Mouse (Mus musculus) frontal cortex, postnatal 36 days (tissue): ENCODE measurements around the gene Crybg1.

Source experiments
- DNase-seq, 2 experiments: peaks; one replicate each; pipeline ENCODE4 v3.0.0; 2022; ENCODE audit warnings: low spot score in 2 of 2

The Crybg1 gene

DNA sequence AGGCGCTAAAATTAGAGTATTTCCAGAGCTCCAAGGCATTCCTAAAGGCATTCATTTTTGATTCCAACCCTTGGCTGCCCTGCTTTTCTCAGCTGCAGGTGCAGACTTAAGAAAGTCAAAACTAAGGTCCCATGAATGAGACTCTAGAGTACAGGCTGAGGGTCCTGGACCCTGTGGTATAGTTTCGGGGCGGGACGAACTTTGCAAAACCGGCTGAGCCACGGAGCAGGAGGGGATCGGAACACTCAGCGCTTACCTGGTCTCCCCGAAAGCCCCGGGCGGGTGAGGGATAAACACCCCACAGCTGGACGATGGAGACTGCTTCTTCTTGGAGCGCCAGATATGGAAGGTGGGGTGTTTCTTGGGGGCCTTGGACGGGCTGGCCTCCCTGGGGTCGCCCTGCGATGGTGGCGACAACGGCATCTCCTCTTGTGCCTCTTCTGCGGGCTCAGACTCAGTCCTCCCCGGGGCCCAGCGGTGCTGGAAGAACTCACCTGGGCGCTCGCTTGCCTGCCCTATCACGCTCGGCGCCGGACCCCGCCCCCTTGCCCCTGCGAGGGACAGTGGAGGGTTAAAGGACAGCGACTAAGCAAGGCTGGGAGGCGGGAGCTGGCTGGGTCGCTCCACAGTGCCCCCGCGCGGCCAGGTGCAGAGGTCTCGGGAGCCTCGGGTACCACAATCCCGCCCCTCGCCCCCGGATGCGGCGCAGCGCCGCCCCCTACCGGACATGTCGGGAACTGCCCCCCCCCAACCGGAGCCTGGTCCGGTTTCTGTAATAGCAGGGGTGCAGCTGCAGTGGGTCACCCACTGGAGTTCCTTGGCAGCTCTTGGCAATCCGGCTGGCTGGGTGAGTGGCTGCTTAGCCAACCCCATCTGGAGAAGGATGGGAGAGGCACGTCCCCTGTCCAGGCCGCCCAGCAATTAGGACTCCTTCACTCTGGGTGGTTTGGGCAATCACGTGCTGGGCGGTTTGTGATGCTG is at the start of gene Crybg1:
Gene Crybg1, minus strand, starts transcription at position 517 of the 981 bp plus-strand sequence.
- DNase-seq = no peak

DNA sequence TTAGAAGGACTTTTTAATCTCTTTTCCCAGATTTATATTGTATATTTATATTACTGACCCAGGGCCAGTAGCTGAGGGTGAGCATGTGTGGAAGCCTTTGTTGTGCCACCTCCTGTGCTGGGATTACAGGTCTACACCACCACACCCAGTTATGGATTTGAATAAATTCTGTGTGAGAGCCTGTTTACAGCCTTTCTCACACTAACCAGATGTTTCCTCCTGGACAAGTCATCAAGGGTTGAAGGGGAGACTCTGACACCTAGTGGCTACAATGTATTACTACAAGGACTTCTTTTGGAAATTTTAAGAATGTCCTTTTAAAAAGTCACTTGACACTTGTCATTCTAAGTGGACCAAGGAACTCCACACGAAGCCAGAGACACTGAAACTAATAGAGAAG is 28.7 kb upstream of the Crybg1 start:
- no peak for DNase-seq

DNA sequence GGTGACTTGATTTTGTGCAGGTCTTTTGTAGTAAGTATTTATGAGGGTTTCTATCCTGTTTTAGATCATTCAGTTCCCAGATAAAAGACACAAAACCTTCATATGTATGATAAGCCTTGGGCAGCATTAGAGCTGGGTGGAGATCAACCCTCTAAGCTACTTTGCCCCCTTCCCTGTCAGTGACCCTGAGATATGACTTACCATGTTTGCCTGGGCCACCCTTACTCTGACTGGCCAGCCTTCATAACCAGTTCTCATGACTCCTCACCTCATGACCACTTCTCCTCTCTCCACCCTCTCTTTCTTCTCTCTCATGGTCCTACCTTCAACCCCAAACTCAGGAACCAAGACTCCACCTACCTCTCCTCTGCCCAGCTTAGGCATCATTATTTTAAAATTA is 27.9 kb upstream of the Crybg1 start:
- DNase-seq = no peak

DNA sequence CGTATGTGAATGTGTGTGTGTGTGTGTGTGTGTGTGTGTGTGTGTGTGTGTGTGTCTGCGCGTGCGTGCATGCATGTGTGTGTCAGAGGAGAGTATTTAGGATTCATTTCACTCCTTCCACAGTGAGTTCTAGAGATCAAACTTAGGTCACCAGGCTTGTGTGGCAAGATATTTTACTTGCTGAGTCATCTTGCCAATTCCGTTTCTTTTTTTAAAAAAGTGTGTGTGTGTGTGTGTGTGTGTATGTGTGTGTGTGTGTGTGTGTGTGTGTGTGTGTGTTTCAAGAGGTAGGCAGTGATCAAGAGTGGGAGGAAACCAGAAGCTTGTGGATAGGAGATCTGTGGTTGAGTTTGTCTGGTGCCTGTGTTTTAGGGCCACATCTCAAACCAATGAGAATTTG is 27.5 kb upstream of the Crybg1 start:
- no peak for DNase-seq

DNA sequence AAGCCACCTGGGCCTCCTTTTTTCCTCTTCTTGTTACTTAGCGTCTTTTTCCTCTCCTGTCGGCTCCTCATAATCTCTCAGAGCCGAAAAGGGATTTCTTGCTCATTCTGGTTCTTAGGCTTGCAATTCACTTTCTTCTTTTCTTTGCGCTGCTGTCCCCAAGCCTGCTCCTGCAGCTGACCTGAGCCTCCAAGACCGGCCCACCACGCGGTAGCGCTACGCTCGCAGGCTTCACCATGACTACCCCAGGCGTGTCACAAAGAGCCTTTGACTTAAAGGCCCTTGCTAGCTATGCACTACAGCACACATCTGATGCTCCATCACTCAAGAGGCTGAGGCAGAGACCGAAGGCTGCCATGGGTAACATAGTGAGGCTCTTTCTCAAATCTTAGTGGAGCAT is 21.5 kb upstream of the Crybg1 start:
- DNase-seq = no peak

DNA sequence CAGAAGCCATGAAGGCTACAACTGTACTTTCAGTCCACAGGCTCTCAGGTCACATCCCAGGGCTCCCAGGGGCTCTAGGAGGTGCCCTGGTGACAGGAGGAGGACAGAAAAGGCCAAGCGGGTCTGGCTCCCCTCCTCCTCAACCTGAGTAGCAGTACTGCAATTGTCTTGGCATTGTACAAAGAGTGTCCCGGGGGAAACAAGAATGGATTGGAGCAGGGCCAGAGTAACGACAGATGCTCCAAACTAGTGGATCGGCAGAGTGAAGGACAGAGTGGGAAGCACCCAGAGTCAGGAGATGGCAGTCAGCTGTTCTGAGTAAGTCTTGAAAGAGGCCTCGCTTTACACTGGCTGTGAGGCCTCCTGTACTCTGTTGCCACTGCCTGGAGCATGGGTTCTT is 18.4 kb upstream of the Crybg1 start:
- no peak for DNase-seq

DNA sequence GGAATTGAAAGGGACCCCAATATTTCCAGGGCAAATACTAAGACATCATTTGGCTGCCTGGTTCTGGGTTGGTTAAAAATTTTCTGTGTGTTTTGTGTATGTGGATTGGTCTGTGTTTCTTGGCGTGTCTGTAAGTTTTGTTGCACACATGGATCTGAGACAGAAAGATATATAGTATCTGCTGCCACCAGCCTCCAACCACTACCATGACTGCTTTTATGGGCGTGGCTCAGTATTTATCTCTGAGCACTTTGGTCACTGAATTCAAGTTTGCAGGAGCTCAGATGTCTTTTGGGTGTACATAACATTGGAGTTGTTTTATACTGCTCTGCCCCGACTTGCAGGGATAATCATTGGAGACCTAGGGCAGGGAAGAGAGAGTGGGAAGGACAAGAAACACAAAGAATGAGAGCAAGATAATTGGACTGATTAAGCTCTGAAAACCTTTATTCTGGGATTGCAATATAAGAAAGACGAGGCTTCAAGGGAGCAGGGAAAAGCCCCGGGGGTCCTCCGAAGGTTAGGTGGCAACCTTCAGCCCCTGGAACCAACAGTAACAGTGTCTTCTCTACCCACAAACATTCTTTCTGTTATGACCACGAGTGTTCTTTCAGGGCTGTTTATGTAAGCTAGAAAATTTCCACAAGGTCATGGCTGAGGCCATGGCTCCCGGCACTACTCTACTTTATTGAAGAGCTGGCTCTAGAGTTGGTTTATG is 15.8 kb upstream of the Crybg1 start:
- no peak for DNase-seq

DNA sequence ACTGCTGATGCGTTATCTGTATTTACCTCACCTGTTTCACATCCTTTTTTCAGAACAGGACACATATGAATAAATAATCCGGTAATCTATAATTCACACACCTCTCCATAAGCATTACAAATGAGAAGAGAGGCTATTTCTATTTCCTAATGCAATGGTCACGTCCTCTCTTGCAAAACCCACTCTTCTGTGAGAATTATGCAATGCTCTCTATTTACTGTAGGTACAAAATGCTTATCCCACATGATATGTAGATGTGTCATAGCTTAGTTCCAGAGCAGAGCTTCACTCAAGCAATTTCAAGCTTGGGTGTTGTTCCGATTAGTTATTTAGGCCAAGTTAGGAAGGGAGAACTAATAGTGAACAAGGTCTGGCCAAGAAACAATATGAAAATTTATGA is 14.4 kb upstream of the Crybg1 start:
- no peak for DNase-seq

DNA sequence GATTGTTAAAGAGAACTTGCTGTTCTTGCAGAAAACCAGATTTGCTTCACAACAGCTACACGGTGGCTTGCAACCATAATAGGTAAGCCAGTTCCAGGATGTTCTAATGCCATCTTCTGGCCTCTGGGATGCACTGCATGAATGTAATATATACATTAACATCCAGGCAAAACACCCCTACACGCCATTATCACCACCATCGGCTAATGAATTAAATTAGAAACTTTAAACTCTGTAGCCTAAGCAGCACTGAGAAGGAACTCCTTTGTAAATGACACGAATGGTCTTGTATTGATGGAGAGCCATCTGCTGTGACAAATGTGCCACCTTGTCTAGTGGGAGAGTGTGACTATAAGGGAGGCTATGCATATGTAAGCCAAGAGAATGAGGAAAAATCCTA is 11.5 kb upstream of the Crybg1 start:
- DNase-seq = peak; percentile 21 to 60

DNA sequence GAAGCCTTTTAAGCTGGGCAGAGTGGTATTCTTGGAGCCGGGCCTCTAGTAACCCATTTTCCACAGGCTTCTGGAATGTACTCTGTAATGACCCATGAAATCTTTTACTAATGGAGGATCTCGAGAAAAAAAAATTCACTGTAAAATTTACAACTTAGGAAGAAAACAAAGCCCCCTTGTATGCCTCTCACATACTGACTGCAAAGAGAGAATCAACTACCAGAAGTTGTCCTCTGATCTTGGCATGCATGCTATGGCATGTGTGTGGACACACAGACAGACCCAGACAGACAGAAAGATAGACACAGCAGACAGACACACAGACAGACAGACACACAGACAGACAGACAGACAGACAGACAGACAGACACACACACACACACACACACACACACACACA is 8.8 kb upstream of the Crybg1 start:
- DNase-seq = no peak

DNA sequence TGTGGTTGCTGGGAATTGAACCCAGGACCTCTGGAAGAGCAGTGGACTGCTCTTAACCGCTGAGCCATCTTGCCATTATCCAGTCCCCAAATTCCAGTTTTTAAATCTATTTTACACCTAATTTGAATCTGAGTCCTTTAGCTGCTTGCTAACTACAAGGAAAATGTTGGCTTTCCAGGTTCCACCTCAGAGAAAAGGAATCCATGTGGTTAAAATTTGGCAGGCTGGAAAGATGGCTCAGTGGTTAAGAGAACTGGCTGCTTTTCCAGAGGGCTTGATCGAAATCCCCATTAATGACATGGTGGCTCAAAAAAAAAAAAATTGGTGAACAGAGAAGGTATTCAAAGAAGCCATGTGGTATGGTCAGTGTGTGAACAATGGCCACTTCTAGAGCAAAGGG is 1.8 kb upstream of the Crybg1 start:
- no peak for DNase-seq

DNA sequence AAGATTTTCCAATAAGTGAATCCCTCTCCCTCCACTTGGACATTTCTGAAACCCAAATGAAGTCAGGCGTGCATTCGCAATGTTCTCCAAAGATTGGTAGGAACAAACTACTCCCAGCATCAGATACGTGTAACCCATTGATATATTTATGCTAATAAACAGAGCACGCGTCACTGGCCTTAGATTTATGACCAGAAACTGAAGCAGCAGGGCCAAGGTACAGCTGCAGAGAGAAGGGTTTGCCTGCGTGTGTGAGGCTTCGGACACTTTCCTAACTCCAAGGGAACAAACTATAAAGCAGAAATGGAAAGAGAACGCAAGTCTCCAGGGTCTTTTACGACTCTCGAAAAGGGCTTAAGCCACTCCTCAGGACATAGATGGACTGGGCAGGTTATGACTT is 5.3 kb downstream of the Crybg1 start:
- DNase-seq = no peak

DNA sequence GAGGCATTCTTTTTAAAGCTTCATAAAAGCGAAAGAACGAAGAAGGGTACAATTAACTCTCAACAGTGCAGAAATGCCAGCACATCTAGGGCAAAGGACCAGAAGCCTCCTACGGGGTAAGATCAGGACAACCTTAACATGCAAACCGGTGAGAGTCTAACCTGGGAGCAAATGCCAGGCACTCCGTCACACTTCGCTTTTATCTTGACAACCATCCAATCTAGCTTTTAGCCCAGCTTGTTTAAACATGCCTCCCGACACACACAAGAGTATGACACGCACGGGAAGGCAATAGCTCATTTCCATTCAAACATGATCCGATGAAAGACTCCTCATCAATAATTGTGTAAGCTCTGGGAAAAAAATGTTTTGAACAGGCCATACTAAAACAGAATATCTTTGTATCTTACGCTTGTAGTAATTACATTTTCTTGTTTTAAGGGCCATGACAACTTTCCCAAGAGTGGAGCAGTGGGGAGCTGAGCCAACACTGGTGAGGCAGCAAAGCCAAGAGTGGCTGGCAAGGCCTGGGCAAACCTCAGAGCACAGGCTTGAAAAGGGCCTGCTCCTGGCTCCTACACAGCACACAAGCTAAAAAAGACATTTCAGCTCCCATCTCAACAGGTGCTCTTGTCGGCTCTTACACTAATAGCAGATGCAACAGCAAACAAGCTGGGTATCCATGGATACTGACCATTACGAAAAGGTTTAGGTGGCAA is 10.4 kb downstream of the Crybg1 start:
- no peak for DNase-seq

DNA sequence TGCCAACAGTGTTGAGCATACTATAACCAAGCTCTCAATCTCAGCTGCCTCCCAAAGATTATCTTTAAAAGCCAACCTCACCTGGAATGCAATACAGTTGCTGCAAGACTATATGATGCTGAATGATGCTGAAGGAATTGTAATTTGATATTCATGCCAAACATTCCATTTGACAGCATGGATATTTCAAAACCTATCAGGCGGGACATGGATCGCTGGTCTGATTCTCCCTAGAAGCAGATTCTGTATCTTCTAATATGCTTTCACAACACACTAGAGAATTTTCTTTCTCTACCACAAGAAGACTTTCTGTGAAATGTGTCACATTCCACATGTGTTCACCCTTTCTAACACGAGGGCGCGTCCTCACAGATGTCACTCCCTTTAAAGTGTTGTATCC is 22.6 kb downstream of the Crybg1 start:
- DNase-seq = no peak

DNA sequence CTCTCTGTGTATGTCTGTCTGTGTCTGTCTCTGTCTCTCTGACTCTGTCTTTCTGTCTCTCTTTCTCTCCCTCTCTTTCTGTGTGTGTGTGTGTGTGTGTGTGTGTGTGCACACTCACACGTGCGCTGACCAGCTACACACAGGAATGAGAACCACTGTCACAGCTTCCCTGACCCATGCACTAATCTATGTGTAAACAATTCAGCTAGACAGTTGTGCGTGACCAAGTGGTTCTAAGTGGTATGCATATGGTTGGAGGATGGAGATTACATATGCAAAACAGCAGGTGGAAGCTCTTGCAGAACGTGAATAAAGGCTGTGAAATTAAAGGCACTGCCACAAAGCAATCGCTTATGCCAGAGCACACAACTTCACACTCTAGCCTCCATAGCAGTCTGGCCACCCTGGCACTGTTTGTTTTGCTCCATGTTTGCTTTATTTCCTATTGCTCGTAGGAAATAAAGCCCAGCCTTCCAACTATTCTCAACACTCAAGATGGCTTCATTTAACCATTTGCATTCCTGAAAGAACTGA is 24.2 kb downstream of the Crybg1 start:
- DNase-seq = no peak

DNA sequence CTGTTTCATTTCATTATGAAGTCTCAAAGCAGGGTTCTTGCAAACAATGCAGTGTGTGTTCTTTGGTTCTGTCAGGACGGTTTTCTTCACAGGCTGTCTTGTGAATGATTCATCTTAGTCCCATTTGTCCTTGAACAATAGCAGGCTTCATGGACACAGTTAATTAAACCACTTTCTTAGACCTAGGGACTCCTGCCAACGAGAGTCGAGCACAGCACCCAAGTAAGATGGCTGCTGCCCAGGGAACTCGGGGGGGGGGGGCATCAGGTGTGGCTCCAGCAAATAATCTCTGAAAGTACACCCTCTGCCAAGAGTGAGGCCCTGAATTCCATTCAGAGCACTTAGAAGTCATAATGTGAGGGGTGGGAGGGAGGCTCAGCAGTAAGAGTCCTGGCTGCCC is 30.0 kb downstream of the Crybg1 start:
- no peak for DNase-seq

DNA sequence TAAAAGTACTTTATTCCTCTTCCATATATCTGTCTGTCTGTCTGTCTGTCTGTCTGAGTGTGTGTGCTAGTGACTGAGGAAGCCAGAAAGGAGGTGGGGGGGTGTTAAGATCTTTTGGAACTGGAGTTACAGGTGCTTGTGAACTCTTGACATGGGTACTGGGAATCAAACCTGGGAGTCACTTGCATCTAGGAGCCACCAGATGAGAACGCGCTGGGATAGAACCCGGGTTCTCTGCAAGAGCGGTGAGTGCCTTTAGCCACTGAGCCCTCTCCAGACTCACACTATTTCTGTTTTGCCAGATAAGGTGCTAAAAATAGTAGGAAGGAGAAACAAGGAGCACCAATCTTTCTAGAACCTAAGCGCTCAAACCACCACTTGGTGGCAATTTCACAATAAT is 31.9 kb downstream of the Crybg1 start:
- DNase-seq = no peak

DNA sequence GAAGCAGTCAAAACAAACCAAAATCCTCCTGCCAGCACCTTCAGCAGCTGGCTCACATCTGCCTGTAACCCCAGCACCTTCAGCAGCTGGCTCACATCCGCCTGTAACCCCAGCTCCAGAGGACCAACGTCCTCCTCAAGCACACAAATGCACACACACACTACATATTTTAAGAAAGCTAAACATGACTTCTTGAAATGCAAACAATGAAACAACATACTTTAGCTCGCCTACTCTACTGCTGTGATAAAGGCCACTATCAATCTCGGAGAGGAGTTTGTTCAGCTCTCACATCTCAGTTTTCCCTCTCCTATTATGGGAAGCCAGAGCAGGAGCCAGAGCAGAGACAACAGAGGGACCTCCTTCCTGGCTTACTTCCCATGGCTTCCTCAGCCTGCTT is 34.0 kb downstream of the Crybg1 start:
- DNase-seq = no peak

DNA sequence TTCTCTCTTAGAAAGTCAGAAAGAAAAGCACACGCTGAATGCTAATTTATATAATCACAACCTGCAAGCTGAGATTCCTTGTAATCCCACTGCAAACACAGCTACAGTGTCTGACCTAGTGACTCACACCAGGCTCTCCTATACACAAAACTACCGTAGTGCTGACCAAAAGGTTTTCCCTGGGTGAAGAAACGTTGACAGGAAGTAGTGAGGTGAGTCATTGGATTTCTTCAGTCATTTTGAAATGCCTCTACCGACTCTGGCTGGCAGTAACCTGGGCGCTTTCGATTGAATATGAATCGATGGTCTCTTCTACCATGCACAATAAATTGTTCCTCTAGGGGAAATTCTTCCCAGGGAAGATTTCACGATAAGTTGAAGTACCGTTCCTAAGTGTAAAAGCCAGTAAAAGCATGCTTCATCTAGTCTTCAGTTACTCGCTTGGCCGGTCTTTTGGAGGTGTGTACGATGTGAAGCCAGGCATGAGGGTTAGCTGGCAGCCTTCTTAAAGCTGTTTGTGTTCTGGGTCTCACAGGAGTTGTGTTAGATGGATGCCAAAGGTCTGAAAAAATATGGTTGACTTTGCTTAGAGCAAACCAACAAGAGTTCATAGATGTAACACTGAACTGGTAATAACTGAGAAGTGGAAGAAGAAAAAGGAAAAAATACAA is 36.5 kb downstream of the Crybg1 start:
- no peak for DNase-seq

DNA sequence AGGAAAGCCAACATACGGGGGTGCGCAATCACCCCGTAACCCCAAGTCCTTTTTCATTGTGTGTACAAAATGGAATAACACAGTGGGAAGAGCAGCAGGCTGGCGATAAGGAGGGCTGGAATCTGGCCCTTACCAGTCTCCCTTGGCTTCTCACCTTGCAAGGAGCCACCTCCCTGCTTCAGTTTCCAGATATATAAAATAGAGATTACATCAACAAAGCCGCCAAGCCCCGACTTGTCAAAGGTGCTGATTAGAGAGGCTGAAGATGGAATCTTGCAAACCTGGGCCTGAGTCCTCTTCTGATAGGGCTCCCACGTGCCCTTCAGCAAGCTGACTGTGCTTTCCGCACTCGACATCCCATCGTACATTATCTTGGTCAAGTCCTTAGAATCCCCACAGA is 37.5 kb downstream of the Crybg1 start:
- DNase-seq = no peak

DNA sequence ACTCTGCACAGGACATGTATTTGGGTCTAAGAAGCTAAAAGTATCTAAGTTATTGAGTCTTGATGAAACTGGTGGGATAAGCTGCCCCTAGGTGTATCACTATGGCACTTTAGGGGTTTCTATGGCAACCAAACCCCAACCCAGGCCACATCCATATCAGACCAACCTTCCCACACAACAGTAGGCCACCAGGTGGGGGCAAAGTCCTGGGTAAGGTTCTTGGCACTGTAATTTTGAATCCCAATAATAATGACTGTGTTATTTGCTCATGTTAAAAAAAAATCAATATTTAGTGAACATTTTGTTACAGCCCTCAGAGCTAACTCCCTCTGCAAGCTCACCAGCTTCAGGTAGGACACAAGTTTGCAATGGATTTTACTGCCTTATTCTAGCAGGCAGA is 38.2 kb downstream of the Crybg1 start:
- DNase-seq = no peak

DNA sequence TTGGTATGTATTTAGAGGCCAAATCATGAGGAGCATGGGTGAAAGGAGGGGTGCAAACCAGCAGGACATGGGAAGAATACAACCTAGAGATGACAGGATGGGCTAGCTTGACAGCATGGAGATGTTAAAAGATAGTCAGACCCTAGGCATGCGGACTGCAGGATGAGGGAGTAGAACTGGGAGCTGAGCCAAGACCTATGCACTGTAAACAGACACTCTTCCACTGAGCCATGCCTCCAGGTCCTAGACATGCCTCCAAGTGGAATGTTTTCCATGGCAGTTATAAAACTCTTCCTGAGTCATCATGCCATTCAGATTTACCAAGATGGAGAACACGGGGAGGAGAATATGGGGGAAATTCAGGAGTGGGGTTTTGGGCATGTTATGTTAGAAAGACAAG is 53.9 kb downstream of the Crybg1 start:
- DNase-seq = no peak
